Mouse (Mus musculus) erythroblast, embryonic 14.5 days (primary cell): Measurements from ENCODE around the gene Dbndd2. TPM values are rescaled to one million over a fixed set of nuclear protein-coding genes. Genes with fewer than 3 reads are reported as not detected.

ENCODE experiments used
- H3K27me3 ChIP-seq: 2 replicates; pipeline ENCODE4 v1.6.1; 2012; ENCODE audit warnings: inconsistent platforms; ENCODE audit not compliant: control insufficient read depth
- H3K36me3 ChIP-seq: 2 replicates; pipeline ENCODE4 v1.6.1; 2012; ENCODE audit warnings: mild to moderate bottlenecking, inconsistent platforms; ENCODE audit not compliant: control insufficient read depth
- H3K4me1 ChIP-seq: 2 replicates; pipeline ENCODE4 v1.6.1; 2012; ENCODE audit warnings: inconsistent platforms; ENCODE audit not compliant: control insufficient read depth
- H3K4me3 ChIP-seq: replicated peaks from 2 replicates; pipeline ENCODE3; 2012; ENCODE audit warnings: moderate library complexity, mild to moderate bottlenecking, inconsistent platforms
- H3K9me3 ChIP-seq: 2 replicates; pipeline ENCODE4 v1.6.1; 2012; ENCODE audit warnings: low read length, inconsistent platforms, mixed read lengths; ENCODE audit not compliant: control insufficient read depth
- GATA1 ChIP-seq: IDR thresholded peaks from 2 replicates; pipeline ENCODE4 v1.6.1; 2012; ENCODE audit warnings: low read length, inconsistent platforms, mixed read lengths
- TAL1 ChIP-seq: IDR thresholded peaks from 3 replicates; pipeline ENCODE4 v1.6.1; 2012; ENCODE audit warnings: low read length, inconsistent platforms, mixed read lengths
- polyA plus RNA-seq: library from polyadenylated mRNA; stranded (reverse); fragments of >175 nt; gene quantifications from 2 replicates; pipeline ENCODE4 v1.2.3, GENCODE M21; 2012

The Dbndd2 gene
- polyA plus RNA-seq, 1 experiment = 0.11 TPM

GRCm38 (mm10) chr2:164442315-164443050 lies 43.4 kb upstream of the Dbndd2 start:
- no peaks in the 10 kb centered on the region for H3K9me3 ChIP-seq
- TF ChIP-seq GATA1 (no peak), TAL1 (no peak)
- H3K4me1 ChIP-seq = no peaks in the 10 kb centered on the region
- H3K4me3 ChIP-seq = peak overlapping the region; percentile 59
- no peaks in the 10 kb centered on the region; the same call in 1 of the 2 replicates for H3K36me3 ChIP-seq
- peaks cover 41% of the 10 kb centered on the region for H3K27me3 ChIP-seq

GRCm38 (mm10) chr2:164443051-164443437 lies 42.9 kb upstream of the Dbndd2 start:
- no peaks in the 10 kb centered on the region; the same call in 1 of the 2 replicates for H3K36me3 ChIP-seq
- TF ChIP-seq TAL1 (no peak), GATA1 (no peak)
- H3K4me3 ChIP-seq = peak overlapping the region; percentile 59
- peaks cover 41% of the 10 kb centered on the region for H3K27me3 ChIP-seq
- H3K9me3 ChIP-seq = no peaks in the 10 kb centered on the region
- no peaks in the 10 kb centered on the region for H3K4me1 ChIP-seq

- peak within 1 kb of the TSS; percentile 59 for H3K4me3 ChIP-seq
- no peaks in the 10 kb centered on the region for H3K4me1 ChIP-seq
- no peaks in the 10 kb centered on the region for H3K9me3 ChIP-seq
- peaks cover 41% of the 10 kb centered on the region for H3K27me3 ChIP-seq
- no peaks in the 10 kb centered on the region; the same call in 1 of the 2 replicates for H3K36me3 ChIP-seq
- TF ChIP-seq TAL1 = no peak
- TF ChIP-seq GATA1 = no peak
Observed at GRCm38 (mm10) chr2:164443460-164444000, 42.4 kb upstream of the Dbndd2 start, which contains the start of gene Sdc4. Gene Sdc4 (minus strand): TSS chr2:164443887.

- Histone ChIP-seq H3K9me3 (no peaks in the 10 kb centered on the region), H3K4me3 (no peak overlapping the region), H3K36me3 (no peaks in the 10 kb centered on the region; the same call in 1 of the 2 replicates), H3K4me1 (no peaks in the 10 kb centered on the region), H3K27me3 (peaks cover 41% of the 10 kb centered on the region)
- TF ChIP-seq TAL1 (no peak), GATA1 (no peak)
Observed at GRCm38 (mm10) chr2:164444701-164445100, 41.2 kb upstream of the Dbndd2 start.

GRCm38 (mm10) chr2:164445399-164446085 lies 40.4 kb upstream of the Dbndd2 start:
- Histone ChIP-seq H3K4me1 (no peaks in the 10 kb centered on the region), H3K36me3 (no peaks in the 10 kb centered on the region), H3K9me3 (no peaks in the 10 kb centered on the region), H3K4me3 (no peak overlapping the region), H3K27me3 (peaks cover 41% of the 10 kb centered on the region)
- TF ChIP-seq GATA1 (no peak), TAL1 (no peak)

GRCm38 (mm10) chr2:164446086-164446469 lies 39.8 kb upstream of the Dbndd2 start:
- H3K4me1 ChIP-seq = no peaks in the 10 kb centered on the region
- H3K27me3 ChIP-seq = peaks cover 39% of the 10 kb centered on the region
- TF ChIP-seq TAL1 (no peak), GATA1 (no peak)
- no peaks in the 10 kb centered on the region for H3K36me3 ChIP-seq
- H3K4me3 ChIP-seq = no peak overlapping the region
- no peaks in the 10 kb centered on the region for H3K9me3 ChIP-seq

GRCm38 (mm10) chr2:164448140-164448539 lies 37.8 kb upstream of the Dbndd2 start:
- Histone ChIP-seq H3K4me1 (no peaks in the 10 kb centered on the region), H3K9me3 (no peaks in the 10 kb centered on the region), H3K27me3 (peaks cover 18% of the 10 kb centered on the region), H3K4me3 (no peak overlapping the region), H3K36me3 (no peaks in the 10 kb centered on the region)
- TF ChIP-seq TAL1 (no peak), GATA1 (no peak)

- no peak for TF ChIP-seq GATA1
- Histone ChIP-seq H3K9me3 (no peaks in the 10 kb centered on the region), H3K4me1 (no peaks in the 10 kb centered on the region), H3K4me3 (no peak overlapping the region), H3K27me3 (peaks cover 10% of the 10 kb centered on the region), H3K36me3 (no peaks in the 10 kb centered on the region)
Observed at GRCm38 (mm10) chr2:164448921-164449320, 37.0 kb upstream of the Dbndd2 start.

- H3K9me3 ChIP-seq = no peaks in the 10 kb centered on the region
- H3K36me3 ChIP-seq = no peaks in the 10 kb centered on the region
- H3K4me1 ChIP-seq = no peaks in the 10 kb centered on the region
- TF ChIP-seq GATA1 (no peak), TAL1 (no peak)
- no peak overlapping the region for H3K4me3 ChIP-seq
- H3K27me3 ChIP-seq = peaks cover 5% of the 10 kb centered on the region; the same call in 1 of the 2 replicates
Observed at GRCm38 (mm10) chr2:164449341-164450042, 36.4 kb upstream of the Dbndd2 start.
